Mouse (Mus musculus) myocyte (in vitro differentiated cells): ENCODE results near the gene Polr1b. TPM values are rescaled to one million over a fixed set of nuclear protein-coding genes. Genes with fewer than 3 reads are reported as not detected.

Experiments used
- H3K27me3 ChIP-seq: one replicate; pipeline ENCODE4 v1.6.1; 2011; ENCODE audit not compliant: control insufficient read depth, insufficient read depth, insufficient read length
- H3K36me3 ChIP-seq: one replicate; pipeline ENCODE4 v1.6.1; 2011; ENCODE audit not compliant: control insufficient read depth, insufficient read depth
- H3K4me2 ChIP-seq: one replicate; pipeline ENCODE4 v1.6.1; 2011; ENCODE audit warnings: low read depth, control low read depth
- H3K4me3 ChIP-seq: one replicate; pipeline ENCODE4 v1.5.1; 2011; ENCODE audit warnings: mild to moderate bottlenecking, control low read depth, moderate library complexity
- H3K79me2 ChIP-seq: one replicate; pipeline ENCODE4 v1.6.1; 2011; ENCODE audit not compliant: control insufficient read depth, insufficient read depth
- H3ac ChIP-seq: one replicate; pipeline ENCODE4 v1.6.1; 2011; ENCODE audit not compliant: control insufficient read depth, insufficient read length
- CEBPB ChIP-seq: IDR thresholded peaks from 2 replicates; pipeline ENCODE4 v1.6.1; 2011; ENCODE audit warnings: mild to moderate bottlenecking, moderate library complexity; ENCODE audit not compliant: poor library complexity, insufficient read depth, severe bottlenecking
- E2F4 ChIP-seq: IDR thresholded peaks from one replicate; pipeline ENCODE4 v1.6.1; 2011; ENCODE audit warnings: mild to moderate bottlenecking, control low read depth, moderate library complexity; ENCODE audit not compliant: insufficient read depth
- MAX ChIP-seq: IDR thresholded peaks from one replicate; pipeline ENCODE4 v1.6.1; 2011; ENCODE audit warnings: low read depth, mild to moderate bottlenecking, control low read depth
- MYOD1 ChIP-seq, 3 experiments: IDR thresholded peaks; one replicate each; pipeline ENCODE4 v1.6.1; 2011; ENCODE audit warnings: control low read depth in 2 of 3, low read depth in 2 of 3, mild to moderate bottlenecking in 2 of 3, moderate library complexity in 1 of 3; ENCODE audit not compliant: insufficient read length in 2 of 3, control insufficient read depth in 1 of 3
- MYOG ChIP-seq, 3 experiments: IDR thresholded peaks; one replicate each; pipeline ENCODE4 v1.6.1; 2011; ENCODE audit warnings: control low read depth in 2 of 3, low read depth in 2 of 3, mild to moderate bottlenecking in 2 of 3; ENCODE audit not compliant: insufficient read length in 2 of 3, control insufficient read depth in 1 of 3, insufficient read depth in 1 of 3
- POLR2A ChIP-seq: IDR thresholded peaks from one replicate; pipeline ENCODE4 v1.6.1; 2011; ENCODE audit warnings: low read depth, mild to moderate bottlenecking, control low read depth, moderate library complexity; ENCODE audit not compliant: insufficient read length
- POLR2AphosphoS2 ChIP-seq: IDR thresholded peaks from one replicate; pipeline ENCODE4 v1.6.1; 2011; ENCODE audit warnings: low read depth, control low read depth; ENCODE audit not compliant: insufficient read length
- REST ChIP-seq: IDR thresholded peaks from one replicate; pipeline ENCODE4 v1.6.1; 2011; ENCODE audit warnings: mild to moderate bottlenecking, control low read depth, moderate library complexity; ENCODE audit not compliant: insufficient read depth, insufficient read length
- SRF ChIP-seq: IDR thresholded peaks from one replicate; pipeline ENCODE4 v1.6.1; 2011; ENCODE audit warnings: low read depth; ENCODE audit not compliant: control insufficient read depth, insufficient read length
- TCF12 ChIP-seq: IDR thresholded peaks from one replicate; pipeline ENCODE4 v1.6.1; 2011; ENCODE audit warnings: mild to moderate bottlenecking, control low read depth; ENCODE audit not compliant: poor library complexity, insufficient read depth, severe bottlenecking
- TCF3 ChIP-seq: IDR thresholded peaks from one replicate; pipeline ENCODE4 v1.6.1; 2011; ENCODE audit warnings: low read depth, control low read depth; ENCODE audit not compliant: insufficient read length
- USF1 ChIP-seq: IDR thresholded peaks from one replicate; pipeline ENCODE4 v1.6.1; 2011; ENCODE audit warnings: low read depth, mild to moderate bottlenecking, control low read depth, moderate library complexity
- polyA plus RNA-seq: library from polyadenylated mRNA; unstranded; fragments of >200 nt; fragmentation: generic; extraction: Trizol; gene quantifications from one replicate; pipeline ENCODE4 v1.2.1, GENCODE M21; 2012; ENCODE audit warnings: missing spikeins

Gene Polr1b
- polyA plus RNA-seq, 1 experiment: 15.6 TPM

GRCm38 (mm10) chr2:129057920-129058361, 42.9 kb upstream of the Polr1b start:
- no peak overlapping the region for H3K4me2 ChIP-seq
- no peaks in the 10 kb centered on the region for H3K79me2 ChIP-seq
- H3K36me3 ChIP-seq: no peaks in the 10 kb centered on the region
- no peak overlapping the region for H3ac ChIP-seq
- no peak overlapping the region for H3K4me3 ChIP-seq
- no peaks in the 10 kb centered on the region for H3K27me3 ChIP-seq
- TF ChIP-seq POLR2AphosphoS2 (no peak), MYOG (IDR thresholded peaks at IDR 0.05; ENCODE audit: control insufficient read depth in 1 of 3, insufficient read depth in 1 of 3, insufficient read length in 2 of 3, low read depth in 2 of 3) (no peak), CEBPB (no peak), MYOD1 (IDR thresholded peaks at IDR 0.05; ENCODE audit: control insufficient read depth in 1 of 3, insufficient read length in 2 of 3, low read depth in 2 of 3) (no peak), REST (no peak), MAX (no peak), TCF12 (no peak), TCF3 (no peak), SRF (no peak), E2F4 (no peak), USF1 (no peak), POLR2A (no peak)

DNA sequence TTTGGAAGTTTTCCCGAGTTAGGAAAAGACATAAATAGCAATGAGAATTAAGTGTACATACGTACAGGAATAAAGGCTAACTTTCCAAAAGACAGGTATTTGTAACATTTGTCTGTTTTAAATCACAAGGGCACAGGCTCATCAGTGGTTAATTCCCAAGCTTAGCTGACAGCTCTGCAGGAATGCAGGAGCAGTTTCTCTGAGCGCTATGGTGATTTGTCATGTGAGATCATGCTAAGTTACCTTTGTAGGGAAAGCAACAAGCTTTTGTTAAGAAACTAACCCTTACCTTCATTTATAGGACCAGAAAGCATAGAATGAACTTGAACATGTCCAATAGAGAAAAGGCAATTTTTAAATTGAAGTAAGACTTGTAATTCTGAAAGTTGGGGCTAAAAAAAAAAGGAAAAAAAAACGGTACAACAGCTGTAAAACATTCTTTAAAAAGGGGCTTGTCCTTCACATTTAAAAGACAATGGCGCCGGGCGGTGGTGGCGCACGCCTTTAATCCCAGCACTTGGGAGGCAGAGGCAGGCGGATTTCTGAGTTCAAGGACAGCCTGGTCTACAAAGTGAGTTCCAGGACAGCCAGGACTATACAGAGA, 39.2 kb upstream of the Polr1b start:
- Histone ChIP-seq H3K36me3 (no peaks in the 10 kb centered on the region), H3K27me3 (no peaks in the 10 kb centered on the region), H3K79me2 (no peaks in the 10 kb centered on the region)

GRCm38 (mm10) chr2:129065437-129066282, 35.1 kb upstream of the Polr1b start, which contains the start of gene Ttl:
Gene Ttl, plus strand, starts transcription at chr2:129065942.
- Histone ChIP-seq H3K4me3 (peak within 1 kb of the TSS; percentile 83), H3ac (peak within 1 kb of the TSS; percentile 67), H3K4me2 (peak within 1 kb of the TSS; percentile 79), H3K36me3 (no peaks in the 10 kb centered on the region), H3K79me2 (peaks cover 36% of the 10 kb centered on the region), H3K27me3 (no peaks in the 10 kb centered on the region)
- TF ChIP-seq MYOG (IDR thresholded peaks at IDR 0.05; ENCODE audit: control insufficient read depth in 1 of 3, insufficient read depth in 1 of 3, insufficient read length in 2 of 3, low read depth in 2 of 3): peak in 1 of 3 experiments; percentile 23
- TF ChIP-seq POLR2A: peak; percentile 84
- peak; percentile 84 for TF ChIP-seq POLR2AphosphoS2
- no peak for TF ChIP-seq MAX

More for the DNA sequence above, 39.2 kb upstream of the Polr1b start:
- H3K4me2 ChIP-seq: no peak overlapping the region
- no peak overlapping the region for H3ac ChIP-seq
- H3K4me3 ChIP-seq: no peak overlapping the region
- TF ChIP-seq POLR2A (no peak), POLR2AphosphoS2 (no peak), CEBPB (no peak), REST (no peak), E2F4 (no peak), TCF3 (no peak), TCF12 (no peak), MYOG (IDR thresholded peaks at IDR 0.05; ENCODE audit: control insufficient read depth in 1 of 3, insufficient read depth in 1 of 3, insufficient read length in 2 of 3, low read depth in 2 of 3) (no peak)

- Histone ChIP-seq H3ac (peak overlapping the region; percentile 67), H3K27me3 (no peaks in the 10 kb centered on the region)
- TF ChIP-seq E2F4: no peak
- no peak for TF ChIP-seq USF1
- TF ChIP-seq CEBPB: no peak
Observed at GRCm38 (mm10) chr2:129066326-129066725, 34.5 kb upstream of the Polr1b start.

DNA sequence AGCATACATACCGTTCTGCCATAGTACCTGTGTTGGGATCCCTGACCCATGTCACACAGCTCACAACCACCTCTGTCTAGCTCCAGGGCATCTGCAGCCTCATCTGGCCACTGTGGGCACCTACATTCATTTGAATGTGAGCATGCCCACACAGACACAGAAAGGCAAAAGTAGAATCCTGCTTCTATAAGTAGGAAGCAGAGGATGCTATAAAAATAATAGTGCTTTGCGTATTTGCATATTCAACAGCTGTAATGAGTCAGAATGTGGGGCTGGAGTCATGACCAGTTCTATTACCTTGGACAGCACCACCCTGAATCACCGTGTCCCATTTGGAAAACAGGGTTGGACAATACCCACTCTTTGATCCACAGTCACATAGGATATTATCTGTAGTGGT, 30.5 kb upstream of the Polr1b start:
- no peaks in the 10 kb centered on the region for H3K36me3 ChIP-seq
- no peak overlapping the region for H3K4me3 ChIP-seq
- TF ChIP-seq TCF3 (no peak), USF1 (no peak), MYOD1 (IDR thresholded peaks at IDR 0.05; ENCODE audit: control insufficient read depth in 1 of 3, insufficient read length in 2 of 3, low read depth in 2 of 3) (no peak), MAX (no peak), E2F4 (no peak), TCF12 (no peak), POLR2A (no peak)
- H3K27me3 ChIP-seq: no peaks in the 10 kb centered on the region
- H3K79me2 ChIP-seq: peaks cover 59% of the 10 kb centered on the region
- no peak overlapping the region for H3ac ChIP-seq
- no peak overlapping the region for H3K4me2 ChIP-seq

More at GRCm38 (mm10) chr2:129066326-129066725, 34.5 kb upstream of the Polr1b start:
- H3K4me3 ChIP-seq: peak overlapping the region; percentile 83
- peak overlapping the region; percentile 79 for H3K4me2 ChIP-seq
- H3K36me3 ChIP-seq: no peaks in the 10 kb centered on the region
- H3K79me2 ChIP-seq: peaks cover 40% of the 10 kb centered on the region
